Mouse (Mus musculus): ENCODE data around the gene D10Jhu81e. TPM values are rescaled to one million over a fixed set of nuclear protein-coding genes. Genes with fewer than 3 reads are reported as not detected.

D10Jhu81e gene
- polyA plus RNA-seq (2014; fragmentation: Illumina TruSeq; extraction: RNeasy Lipid Tissue Mini Kit (QIAGEN cat#74804)), result 21.2 TPM

DNA sequence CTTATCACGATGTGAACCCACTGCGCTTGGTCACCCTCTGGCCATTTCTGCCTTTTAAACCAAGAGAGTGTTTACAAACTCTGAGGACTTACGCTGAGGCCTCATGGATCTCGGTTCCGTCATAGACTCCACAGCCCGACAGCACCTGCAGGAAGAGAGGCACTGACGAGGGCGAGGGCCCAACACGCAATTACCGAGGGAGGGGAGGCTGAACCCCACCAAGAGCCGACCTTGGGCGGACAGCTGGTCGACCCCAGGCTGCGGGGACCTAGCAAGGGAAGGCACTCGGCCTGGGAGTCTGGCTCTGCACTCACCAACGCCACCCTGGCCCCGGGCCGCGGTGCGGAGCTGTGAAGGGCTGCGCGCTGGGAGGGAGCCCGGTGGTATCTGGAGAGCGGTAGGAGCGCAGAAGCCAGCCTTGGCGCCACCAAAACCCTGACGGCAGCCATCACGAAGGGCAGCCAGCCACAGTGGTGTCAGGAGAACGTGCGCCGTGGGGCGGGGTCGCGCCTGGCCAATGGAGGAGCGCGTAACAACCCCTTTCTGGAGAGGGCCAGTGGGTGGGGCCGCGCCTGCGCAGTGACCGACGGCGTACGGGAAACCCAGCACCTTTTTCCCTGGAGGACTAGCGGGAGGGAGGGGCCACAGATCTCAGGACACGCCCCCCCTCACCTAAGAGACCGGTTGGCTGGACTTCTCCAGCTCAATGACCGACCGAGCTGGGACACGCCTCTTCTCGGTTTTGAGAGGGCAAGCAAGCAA lies at the start of gene D10Jhu81e:
TSS of gene D10Jhu81e (minus strand) at position 502 of the 762 bp plus-strand sequence.

DNA sequence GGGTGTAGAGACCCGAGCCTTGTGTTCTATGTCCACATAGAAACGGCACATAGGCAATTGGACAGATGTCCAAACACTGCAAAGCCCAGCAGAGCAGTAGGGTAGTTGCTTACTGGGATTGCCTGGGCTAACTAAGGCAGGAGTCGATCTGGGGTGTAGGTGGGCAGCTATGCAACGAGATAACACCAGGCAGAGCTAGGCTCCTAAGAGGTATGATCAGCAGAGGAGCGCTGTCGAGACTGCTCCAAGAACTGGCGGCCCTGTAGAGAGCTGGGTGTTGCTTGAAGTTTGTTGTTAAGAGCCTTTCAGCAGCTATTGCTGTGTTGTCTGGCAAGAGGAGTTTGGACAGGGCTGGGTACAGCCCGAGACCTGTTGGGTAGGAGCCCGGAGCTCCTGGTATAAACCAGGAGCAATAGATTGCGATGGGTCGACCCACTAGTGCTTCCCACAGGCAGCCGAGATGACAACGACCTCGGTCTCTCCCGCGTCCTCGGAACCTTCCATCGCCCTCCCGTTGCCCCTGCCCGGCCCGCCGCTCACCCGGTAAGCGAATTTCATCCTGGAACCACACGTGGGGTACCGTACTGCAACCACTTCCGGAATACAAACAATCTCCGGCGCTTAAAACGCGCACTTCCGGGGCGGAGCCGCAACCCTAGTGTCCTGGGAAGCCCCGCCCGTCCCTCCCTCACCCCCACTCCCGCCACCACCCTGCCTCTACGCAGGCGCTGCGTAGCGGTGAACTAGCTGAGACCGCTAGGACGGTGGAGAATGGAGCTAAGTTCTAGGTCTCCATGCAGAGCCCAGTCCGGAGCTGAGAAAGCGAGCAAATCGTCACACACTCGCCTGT lies 15.2 kb upstream of the D10Jhu81e start, which contains the start of gene Pwp2:
TSS of gene Pwp2 (minus strand) at position 619 of the 850 bp plus-strand sequence.

Other genes with a start within 250 kb of the D10Jhu81e start
- gene Trpm2, start 199.2 kb downstream of the D10Jhu81e start, polyA plus RNA-seq (2014; fragmentation: Illumina TruSeq; extraction: RNeasy Lipid Tissue Mini Kit (QIAGEN cat#74804)), result not detected
- gene 1810043G02Rik, start 191.3 kb downstream of the D10Jhu81e start, polyA plus RNA-seq (2014; fragmentation: Illumina TruSeq; extraction: RNeasy Lipid Tissue Mini Kit (QIAGEN cat#74804)), result 1.4 TPM
- 1.7 TPM for gene Pfkl, start 159.7 kb downstream of the D10Jhu81e start, polyA plus RNA-seq (2014; fragmentation: Illumina TruSeq; extraction: RNeasy Lipid Tissue Mini Kit (QIAGEN cat#74804))
- 0.91 TPM for gene Dnmt3l, start 127.8 kb downstream of the D10Jhu81e start, polyA plus RNA-seq (2014; fragmentation: Illumina TruSeq; extraction: RNeasy Lipid Tissue Mini Kit (QIAGEN cat#74804))
- gene Aire, start 126.2 kb downstream of the D10Jhu81e start, polyA plus RNA-seq (2014; fragmentation: Illumina TruSeq; extraction: RNeasy Lipid Tissue Mini Kit (QIAGEN cat#74804)), result not detected
- gene Icosl, start 100.5 kb downstream of the D10Jhu81e start, polyA plus RNA-seq (2014; fragmentation: Illumina TruSeq; extraction: RNeasy Lipid Tissue Mini Kit (QIAGEN cat#74804)), result 14.3 TPM
- 6.0 TPM for gene Pwp2, start 15.4 kb upstream of the D10Jhu81e start, polyA plus RNA-seq (2014; fragmentation: Illumina TruSeq; extraction: RNeasy Lipid Tissue Mini Kit (QIAGEN cat#74804))
- gene Trappc10, start 74.9 kb upstream of the D10Jhu81e start, polyA plus RNA-seq (2014; fragmentation: Illumina TruSeq; extraction: RNeasy Lipid Tissue Mini Kit (QIAGEN cat#74804)), result 10.7 TPM
- gene Agpat3, start 182.7 kb upstream of the D10Jhu81e start, polyA plus RNA-seq (2014; fragmentation: Illumina TruSeq; extraction: RNeasy Lipid Tissue Mini Kit (QIAGEN cat#74804)), result 30.7 TPM
- 35.8 TPM for gene Rrp1, start 243.3 kb upstream of the D10Jhu81e start, polyA plus RNA-seq (2014; fragmentation: Illumina TruSeq; extraction: RNeasy Lipid Tissue Mini Kit (QIAGEN cat#74804))